Mouse (Mus musculus): ENCODE results near the gene Anapc7. TPM values are rescaled to one million over a fixed set of nuclear protein-coding genes. Genes with fewer than 3 reads are reported as not detected.
"Not testable (repeated sequence)": the region's sequence is repeated elsewhere in the genome, so short reads cannot be mapped to it uniquely, and the experiment has no call there.

Gene Anapc7
- polyA plus RNA-seq, 1 experiment from 2014 or later: 28.3 TPM

GRCm38 (mm10) chr5:122482733-122483391 is 61.4 kb downstream of the Anapc7 start:
- ATAC-seq (replicated peaks; ENCODE audit: low FRiP score) (no peak), DNase-seq (ENCODE audit: low spot score) (no peak)
- no peak overlapping the region for H3K4me2 ChIP-seq (ENCODE audit: low read depth, low read length, severe bottlenecking)
- H3K27me3 ChIP-seq (ENCODE audit: control insufficient read depth, insufficient read depth, low read length): no peaks in the 10 kb centered on the region
- H3K4me3 ChIP-seq (ENCODE audit: low read depth, low read length): no peak overlapping the region
- H3K4me1 ChIP-seq (replicated peaks; ENCODE audit: control insufficient read depth, insufficient read depth, low read length): no peaks in the 10 kb centered on the region
- no peak overlapping the region for H3K9ac ChIP-seq (ENCODE audit: low read length)
- no peaks in the 10 kb centered on the region for H3K9me3 ChIP-seq (ENCODE audit: control insufficient read depth, low read length)
- H3K27ac ChIP-seq (ENCODE audit: low read depth, low read length): no peak overlapping the region
- H3K36me3 ChIP-seq (ENCODE audit: control insufficient read depth, insufficient read depth, low read length): peaks cover 2% of the 10 kb centered on the region
- 92% methylated on average over 6 of the region's 6 CpGs for WGBS

- ATAC-seq (replicated peaks; ENCODE audit: low FRiP score); H3K9me3 ChIP-seq (ENCODE audit: control insufficient read depth, low read length); H3K27me3 ChIP-seq (ENCODE audit: control insufficient read depth, insufficient read depth, low read length); H3K27ac ChIP-seq (ENCODE audit: low read depth, low read length); H3K4me2 ChIP-seq (ENCODE audit: low read depth, low read length, severe bottlenecking); H3K9ac ChIP-seq (ENCODE audit: low read length); H3K36me3 ChIP-seq (ENCODE audit: control insufficient read depth, insufficient read depth, low read length); H3K4me1 ChIP-seq (replicated peaks; ENCODE audit: control insufficient read depth, insufficient read depth, low read length); DNase-seq (ENCODE audit: low spot score); H3K4me3 ChIP-seq (ENCODE audit: low read depth, low read length): not testable (repeated sequence)
- 83% methylated on average over 5 of the region's 5 CpGs for WGBS
Measured at GRCm38 (mm10) chr5:122486243-122486642, 64.8 kb downstream of the Anapc7 start.

GRCm38 (mm10) chr5:122487825-122488224 is 66.3 kb downstream of the Anapc7 start:
- Histone ChIP-seq H3K4me2 (ENCODE audit: low read depth, low read length, severe bottlenecking) (no peak overlapping the region), H3K9me3 (ENCODE audit: control insufficient read depth, low read length) (no peaks in the 10 kb centered on the region), H3K27ac (ENCODE audit: low read depth, low read length) (no peak overlapping the region), H3K4me3 (ENCODE audit: low read depth, low read length) (no peak overlapping the region), H3K9ac (ENCODE audit: low read length) (no peak overlapping the region), H3K27me3 (ENCODE audit: control insufficient read depth, insufficient read depth, low read length) (no peaks in the 10 kb centered on the region), H3K36me3 (ENCODE audit: control insufficient read depth, insufficient read depth, low read length) (peaks cover 6% of the 10 kb centered on the region), H3K4me1 (replicated peaks; ENCODE audit: control insufficient read depth, insufficient read depth, low read length) (no peaks in the 10 kb centered on the region)
- DNase-seq (ENCODE audit: low spot score) (no peak), ATAC-seq (replicated peaks; ENCODE audit: low FRiP score) (no peak)
- WGBS: 91% methylated on average over 6 of the region's 6 CpGs

- Histone ChIP-seq H3K27me3 (ENCODE audit: control insufficient read depth, insufficient read depth, low read length) (no peaks in the 10 kb centered on the region), H3K9me3 (ENCODE audit: control insufficient read depth, low read length) (no peaks in the 10 kb centered on the region), H3K36me3 (ENCODE audit: control insufficient read depth, insufficient read depth, low read length) (peaks cover 6% of the 10 kb centered on the region), H3K4me3 (ENCODE audit: low read depth, low read length) (no peak overlapping the region), H3K4me1 (replicated peaks; ENCODE audit: control insufficient read depth, insufficient read depth, low read length) (no peaks in the 10 kb centered on the region), H3K4me2 (ENCODE audit: low read depth, low read length, severe bottlenecking) (no peak overlapping the region), H3K27ac (ENCODE audit: low read depth, low read length) (no peak overlapping the region), H3K9ac (ENCODE audit: low read length) (no peak overlapping the region)
- no peak for DNase-seq (ENCODE audit: low spot score)
- ATAC-seq (replicated peaks; ENCODE audit: low FRiP score): no peak
- WGBS: 96% methylated on average over 2 of the region's 2 CpGs
Measured at GRCm38 (mm10) chr5:122490148-122490547, 68.7 kb downstream of the Anapc7 start.

- WGBS: 89% methylated on average over 10 of the region's 10 CpGs
- H3K4me3 ChIP-seq (ENCODE audit: low read depth, low read length): no peak overlapping the region
- ATAC-seq (replicated peaks; ENCODE audit: low FRiP score) (no peak), DNase-seq (ENCODE audit: low spot score) (no peak)
- H3K36me3 ChIP-seq (ENCODE audit: control insufficient read depth, insufficient read depth, low read length): peaks cover 6% of the 10 kb centered on the region; the same call in 1 of the 2 replicates
- no peaks in the 10 kb centered on the region for H3K9me3 ChIP-seq (ENCODE audit: control insufficient read depth, low read length)
- no peaks in the 10 kb centered on the region for H3K27me3 ChIP-seq (ENCODE audit: control insufficient read depth, insufficient read depth, low read length)
- H3K4me1 ChIP-seq (replicated peaks; ENCODE audit: control insufficient read depth, insufficient read depth, low read length): no peaks in the 10 kb centered on the region
- no peak overlapping the region for H3K27ac ChIP-seq (ENCODE audit: low read depth, low read length)
- no peak overlapping the region for H3K9ac ChIP-seq (ENCODE audit: low read length)
- no peak overlapping the region for H3K4me2 ChIP-seq (ENCODE audit: low read depth, low read length, severe bottlenecking)
Measured at GRCm38 (mm10) chr5:122491385-122491784, 69.9 kb downstream of the Anapc7 start.

- Histone ChIP-seq H3K9ac (ENCODE audit: low read length) (no peak overlapping the region), H3K9me3 (ENCODE audit: control insufficient read depth, low read length) (no peaks in the 10 kb centered on the region), H3K27ac (ENCODE audit: low read depth, low read length) (no peak overlapping the region), H3K4me1 (replicated peaks; ENCODE audit: control insufficient read depth, insufficient read depth, low read length) (no peaks in the 10 kb centered on the region; the same call in 1 of the 2 replicates), H3K4me2 (ENCODE audit: low read depth, low read length, severe bottlenecking) (no peak overlapping the region), H3K4me3 (ENCODE audit: low read depth, low read length) (no peak overlapping the region), H3K27me3 (ENCODE audit: control insufficient read depth, insufficient read depth, low read length) (no peaks in the 10 kb centered on the region), H3K36me3 (ENCODE audit: control insufficient read depth, insufficient read depth, low read length) (peaks cover 6% of the 10 kb centered on the region; the same call in 1 of the 2 replicates)
- ATAC-seq (replicated peaks; ENCODE audit: low FRiP score): no peak
- 93% methylated on average over 2 of the region's 2 CpGs for WGBS
- DNase-seq (ENCODE audit: low spot score): no peak
Measured at GRCm38 (mm10) chr5:122493035-122493434, 71.5 kb downstream of the Anapc7 start.

GRCm38 (mm10) chr5:122494449-122494848 is 73.0 kb downstream of the Anapc7 start:
- Histone ChIP-seq H3K27ac (ENCODE audit: low read depth, low read length) (no peak overlapping the region), H3K4me3 (ENCODE audit: low read depth, low read length) (no peak overlapping the region), H3K4me2 (ENCODE audit: low read depth, low read length, severe bottlenecking) (no peak overlapping the region), H3K9me3 (ENCODE audit: control insufficient read depth, low read length) (no peaks in the 10 kb centered on the region), H3K4me1 (replicated peaks; ENCODE audit: control insufficient read depth, insufficient read depth, low read length) (no peaks in the 10 kb centered on the region; the same call in 1 of the 2 replicates), H3K36me3 (ENCODE audit: control insufficient read depth, insufficient read depth, low read length) (peaks cover 6% of the 10 kb centered on the region; the same call in 1 of the 2 replicates), H3K9ac (ENCODE audit: low read length) (no peak overlapping the region), H3K27me3 (ENCODE audit: control insufficient read depth, insufficient read depth, low read length) (no peaks in the 10 kb centered on the region)
- WGBS: 94% methylated on average over 1 of the region's 1 CpGs
- no peak for DNase-seq (ENCODE audit: low spot score)
- no peak for ATAC-seq (replicated peaks; ENCODE audit: low FRiP score)

Measured in forebrain, embryonic 11.5 days (tissue).